Mouse (Mus musculus): ENCODE measurements around the gene Hdac9.

DNA sequence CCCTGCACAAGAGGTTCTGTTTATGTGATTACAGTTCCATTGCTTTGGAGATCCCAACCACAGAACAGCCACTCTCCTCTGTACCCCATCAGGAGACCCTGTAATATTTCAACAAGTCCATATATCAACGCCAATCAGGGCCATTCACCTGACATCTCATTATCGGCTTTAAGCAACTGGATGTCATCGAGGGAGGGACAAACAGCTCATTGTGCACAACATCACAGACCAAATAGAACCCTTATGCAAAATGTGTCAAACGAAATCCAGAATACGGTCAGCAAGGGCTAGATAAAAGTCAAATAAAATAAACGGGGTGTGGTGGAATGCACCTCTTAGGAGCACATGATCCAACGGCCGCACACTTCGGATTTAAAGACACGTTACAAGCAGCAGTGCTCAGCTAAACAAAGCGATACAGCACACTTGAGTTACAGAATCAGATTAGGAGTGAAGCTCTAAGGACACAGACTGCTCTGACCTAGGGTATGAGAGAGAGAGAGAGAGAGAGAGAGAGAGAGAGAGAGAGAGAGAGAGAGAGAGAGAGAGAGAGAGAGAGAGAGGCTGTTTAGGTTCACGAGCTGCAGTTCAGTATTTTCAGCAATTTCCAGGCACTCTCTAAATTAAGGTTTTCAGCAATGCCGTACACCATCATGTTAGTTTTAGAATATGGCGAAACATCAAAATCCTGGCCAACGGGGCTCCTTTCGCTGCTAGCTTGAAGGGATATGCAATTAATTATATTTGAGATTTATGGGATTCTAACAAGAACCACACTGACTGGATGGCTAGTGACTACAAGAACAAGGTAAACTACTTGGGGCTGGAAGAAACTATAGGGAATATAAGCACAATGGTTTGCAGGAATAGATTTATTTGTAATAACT, 279.4 kb downstream of the Hdac9 start:
- TF ChIP-seq CTCF (IDR thresholded peaks at IDR 0.05; ENCODE audit: low read depth, low read length) (no peak), TAL1 (conservative IDR thresholded peaks at IDR 0.05; ENCODE audit: low read depth, low read length) (no peak)
